Mouse (Mus musculus) cerebellum, adult 9-11 months (tissue): ENCODE measurements at regions not wholly inside any gene's neighbourhood (a gene's known extent, or its start where the extent isn't known, plus 50 kb on each side); places are given as distances from the start of the nearest gene placed in this dataset.

ENCODE experiments used
- DNase-seq: peaks from one replicate; pipeline ENCODE4 v3.0.0; 2022

GRCm38 (mm10) chr6:133170548-133170947, 65.8 kb downstream of the Smim10l1 start:
- DNase-seq = no peak

GRCm38 (mm10) chr6:133171286-133171685, 66.6 kb downstream of the Smim10l1 start:
- DNase-seq = no peak

GRCm38 (mm10) chr6:133206173-133206572, 85.8 kb upstream of the 5530400C23Rik start:
- DNase-seq = peak; percentile 3
